Mouse (Mus musculus): ENCODE results near the gene Olfr133. TPM values are rescaled to one million over a fixed set of nuclear protein-coding genes. Genes with fewer than 3 reads are reported as not detected.
"Not testable (repeated sequence)": the region's sequence is repeated elsewhere in the genome, so short reads cannot be mapped to it uniquely, and the experiment has no call there.

Gene Olfr133
- polyA plus RNA-seq (2012; rRNA removed) (not detected in 2 replicates), polyA plus RNA-seq (2014; fragmentation: Nextera tagmentation; extraction: Ambion mirVana) (not detected in 2 replicates)

- H3K27ac ChIP-seq (replicated peaks; ENCODE audit: low read depth, low read length) = no peak within 1 kb of the TSS
- no peak within 1 kb of the TSS for H3K9ac ChIP-seq (ENCODE audit: low read depth, low read length, severe bottlenecking)
- no peak within 1 kb of the TSS for H3K4me2 ChIP-seq (replicated peaks; ENCODE audit: low read depth, low read length, severe bottlenecking)
- no peak for TF ChIP-seq POLR2A (IDR thresholded peaks at IDR 0.05; ENCODE audit: borderline replicate concordance, extremely low read depth, insufficient read depth, insufficient read length)
- H3K4me1 ChIP-seq (ENCODE audit: control insufficient read depth, insufficient read depth, low read length) = no peaks in the 10 kb centered on the region
- no peak within 1 kb of the TSS for H3K4me3 ChIP-seq (replicated peaks; ENCODE audit: low read length)
- WGBS = 78% methylated on average over 2 of the region's 2 CpGs
- DNase-seq (ENCODE audit: low spot score) (no peak), ATAC-seq (ENCODE audit: low FRiP score, low read depth) (no peak)
- H3K27me3 ChIP-seq (ENCODE audit: control insufficient read depth, insufficient read depth, low read length) = no peaks in the 10 kb centered on the region
- no peaks in the 10 kb centered on the region for H3K36me3 ChIP-seq (ENCODE audit: control insufficient read depth, insufficient read depth, low read length)
- no peaks in the 10 kb centered on the region for H3K9me3 ChIP-seq (ENCODE audit: control insufficient read depth, low read length)
These were observed at the start of gene Olfr133 for GRCm38 (mm10) chr17:38144981-38145380. TSS of gene Olfr133 (plus strand) at chr17:38145281.

DNA sequence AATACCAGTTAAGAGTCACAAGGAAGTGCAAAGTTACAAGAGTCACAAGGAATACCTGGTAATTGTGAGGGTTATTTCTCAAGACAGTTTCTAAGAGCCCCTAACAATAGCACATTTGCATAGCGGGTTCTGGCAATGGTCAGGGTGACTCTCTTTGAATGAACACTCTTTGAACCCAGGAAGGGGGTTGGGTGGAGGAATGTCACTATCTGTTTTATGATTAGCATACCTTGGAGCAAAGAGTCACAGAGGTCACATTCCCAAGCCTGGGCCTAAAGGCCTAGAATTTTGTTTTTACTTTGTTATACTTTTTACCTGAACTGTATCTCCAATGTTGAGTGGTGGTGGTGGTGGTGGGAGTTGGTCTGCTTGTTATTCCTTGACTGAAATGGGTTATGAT lies 20.9 kb upstream of the Olfr133 start:
- H3K36me3 ChIP-seq (ENCODE audit: control insufficient read depth, insufficient read depth, low read length); H3K4me2 ChIP-seq (replicated peaks; ENCODE audit: low read depth, low read length, severe bottlenecking); H3K27me3 ChIP-seq (ENCODE audit: control insufficient read depth, insufficient read depth, low read length); DNase-seq (ENCODE audit: low spot score); H3K4me3 ChIP-seq (replicated peaks; ENCODE audit: low read length); H3K9me3 ChIP-seq (ENCODE audit: control insufficient read depth, low read length); ATAC-seq (ENCODE audit: low FRiP score, low read depth); H3K9ac ChIP-seq (ENCODE audit: low read depth, low read length, severe bottlenecking); H3K27ac ChIP-seq (replicated peaks; ENCODE audit: low read depth, low read length); H3K4me1 ChIP-seq (ENCODE audit: control insufficient read depth, insufficient read depth, low read length): not testable (repeated sequence)
- WGBS = 63% methylated on average over 1 of the region's 1 CpGs

DNA sequence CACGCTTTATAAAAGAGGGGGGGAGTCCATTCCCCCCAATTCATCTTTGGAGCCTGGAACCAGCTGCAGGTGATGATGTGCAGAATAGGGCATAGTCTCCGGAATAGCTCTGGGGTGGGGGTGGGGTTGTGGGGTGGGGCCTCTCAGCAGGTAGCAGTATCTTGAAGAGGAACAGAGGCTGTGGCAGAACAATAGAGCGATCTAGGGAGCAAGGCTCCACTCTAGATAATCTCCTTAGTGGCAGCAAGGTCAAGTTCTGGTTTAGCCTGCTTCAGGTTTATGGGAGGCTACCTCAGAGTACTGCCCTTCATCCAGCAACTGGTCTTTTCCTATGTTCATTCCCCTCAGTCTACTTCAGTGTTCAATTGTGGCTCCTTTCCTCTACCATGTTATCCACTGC lies 19.7 kb upstream of the Olfr133 start:
- not testable (repeated sequence) for DNase-seq (ENCODE audit: low spot score); H3K27ac ChIP-seq (replicated peaks; ENCODE audit: low read depth, low read length); H3K9me3 ChIP-seq (ENCODE audit: control insufficient read depth, low read length); H3K4me2 ChIP-seq (replicated peaks; ENCODE audit: low read depth, low read length, severe bottlenecking); H3K4me1 ChIP-seq (ENCODE audit: control insufficient read depth, insufficient read depth, low read length); H3K9ac ChIP-seq (ENCODE audit: low read depth, low read length, severe bottlenecking); H3K27me3 ChIP-seq (ENCODE audit: control insufficient read depth, insufficient read depth, low read length); ATAC-seq (ENCODE audit: low FRiP score, low read depth); H3K36me3 ChIP-seq (ENCODE audit: control insufficient read depth, insufficient read depth, low read length); H3K4me3 ChIP-seq (replicated peaks; ENCODE audit: low read length)
- 67% methylated on average over 3 of the region's 3 CpGs for WGBS

DNA sequence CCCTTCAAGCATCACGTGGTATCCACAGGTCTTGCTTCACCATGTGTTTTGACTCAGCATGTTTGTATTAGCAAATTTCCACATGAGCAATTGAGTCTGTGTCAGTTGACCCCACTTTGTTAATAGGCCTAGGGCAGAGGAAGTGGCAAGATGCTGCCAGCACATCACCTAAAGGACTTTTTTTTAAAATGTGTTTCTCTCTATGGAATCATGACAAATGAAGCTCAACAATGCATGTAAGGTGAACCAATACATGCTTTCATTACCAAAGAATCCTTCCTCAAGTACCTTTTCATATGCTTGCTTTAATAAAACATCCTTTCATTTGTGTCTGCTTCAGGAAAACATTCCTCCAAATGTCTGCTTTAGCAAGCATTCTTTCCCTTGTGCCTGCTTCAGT lies 10.7 kb upstream of the Olfr133 start, which contains the start of gene Olfr132:
Gene Olfr132, minus strand, starts transcription at position 101 of the 400 bp plus-strand sequence.
- WGBS = 82% methylated on average over 1 of the region's 1 CpGs
- H3K9ac ChIP-seq (ENCODE audit: low read depth, low read length, severe bottlenecking) = no peak within 1 kb of the TSS
- no peaks in the 10 kb centered on the region for H3K36me3 ChIP-seq (ENCODE audit: control insufficient read depth, insufficient read depth, low read length)
- no peak within 1 kb of the TSS for H3K4me3 ChIP-seq (replicated peaks; ENCODE audit: low read length)
- H3K27ac ChIP-seq (replicated peaks; ENCODE audit: low read depth, low read length) = no peak within 1 kb of the TSS
- DNase-seq (ENCODE audit: low spot score) (no peak), ATAC-seq (ENCODE audit: low FRiP score, low read depth) (no peak)
- no peaks in the 10 kb centered on the region for H3K4me1 ChIP-seq (ENCODE audit: control insufficient read depth, insufficient read depth, low read length)
- H3K27me3 ChIP-seq (ENCODE audit: control insufficient read depth, insufficient read depth, low read length) = no peaks in the 10 kb centered on the region
- H3K4me2 ChIP-seq (replicated peaks; ENCODE audit: low read depth, low read length, severe bottlenecking) = no peak within 1 kb of the TSS
- no peak for TF ChIP-seq POLR2A (IDR thresholded peaks at IDR 0.05; ENCODE audit: borderline replicate concordance, extremely low read depth, insufficient read depth, insufficient read length)
- no peaks in the 10 kb centered on the region for H3K9me3 ChIP-seq (ENCODE audit: control insufficient read depth, low read length)

- H3K27ac ChIP-seq (replicated peaks; ENCODE audit: low read depth, low read length) = no peak within 1 kb of the TSS
- WGBS = 77% methylated on average over 3 of the region's 3 CpGs
- DNase-seq (ENCODE audit: low spot score) = no peak
- H3K9me3 ChIP-seq (ENCODE audit: control insufficient read depth, low read length) = no peaks in the 10 kb centered on the region
- no peaks in the 10 kb centered on the region for H3K4me1 ChIP-seq (ENCODE audit: control insufficient read depth, insufficient read depth, low read length)
- no peak for ATAC-seq (ENCODE audit: low FRiP score, low read depth)
- no peak for TF ChIP-seq POLR2A (IDR thresholded peaks at IDR 0.05; ENCODE audit: borderline replicate concordance, extremely low read depth, insufficient read depth, insufficient read length)
- no peak within 1 kb of the TSS for H3K9ac ChIP-seq (ENCODE audit: low read depth, low read length, severe bottlenecking)
- H3K27me3 ChIP-seq (ENCODE audit: control insufficient read depth, insufficient read depth, low read length) = no peaks in the 10 kb centered on the region
- H3K4me2 ChIP-seq (replicated peaks; ENCODE audit: low read depth, low read length, severe bottlenecking) = no peak within 1 kb of the TSS
- H3K36me3 ChIP-seq (ENCODE audit: control insufficient read depth, insufficient read depth, low read length) = no peaks in the 10 kb centered on the region
- H3K4me3 ChIP-seq (replicated peaks; ENCODE audit: low read length) = no peak within 1 kb of the TSS
These were observed 26.0 kb downstream of the Olfr133 start, which contains the start of gene Olfr134 for GRCm38 (mm10) chr17:38171088-38171487. TSS of gene Olfr134 (plus strand) at chr17:38171388.

Other genes with a start within 250 kb of the Olfr133 start
- not detected in 2 replicates for gene Olfr127, start 244.8 kb upstream of the Olfr133 start, polyA plus RNA-seq (2012; rRNA removed)
- gene Olfr127, start 244.8 kb upstream of the Olfr133 start, polyA plus RNA-seq (2014; fragmentation: Nextera tagmentation; extraction: Ambion mirVana) = not detected in 2 replicates
- gene Olfr128, start 224.7 kb upstream of the Olfr133 start, polyA plus RNA-seq (2012; rRNA removed) = not detected in 2 replicates
- not detected in 2 replicates for gene Olfr128, start 224.7 kb upstream of the Olfr133 start, polyA plus RNA-seq (2014; fragmentation: Nextera tagmentation; extraction: Ambion mirVana)
- not detected in 2 replicates for gene Olfr761, start 192.2 kb upstream of the Olfr133 start, polyA plus RNA-seq (2012; rRNA removed)
- gene Olfr761, start 192.2 kb upstream of the Olfr133 start, polyA plus RNA-seq (2014; fragmentation: Nextera tagmentation; extraction: Ambion mirVana) = not detected in 2 replicates
- gene Olfr129, start 85.2 kb upstream of the Olfr133 start, polyA plus RNA-seq (2012; rRNA removed) = not detected in 2 replicates
- gene Olfr129, start 85.2 kb upstream of the Olfr133 start, polyA plus RNA-seq (2014; fragmentation: Nextera tagmentation; extraction: Ambion mirVana) = not detected in 2 replicates
- gene Olfr130, start 81.4 kb upstream of the Olfr133 start, polyA plus RNA-seq (2012; rRNA removed) = not detected in 2 replicates
- gene Olfr130, start 81.4 kb upstream of the Olfr133 start, polyA plus RNA-seq (2014; fragmentation: Nextera tagmentation; extraction: Ambion mirVana) = not detected in 2 replicates
- gene Olfr131, start 56.6 kb upstream of the Olfr133 start, polyA plus RNA-seq (2012; rRNA removed) = not detected in 2 replicates
- gene Olfr131, start 56.6 kb upstream of the Olfr133 start, polyA plus RNA-seq (2014; fragmentation: Nextera tagmentation; extraction: Ambion mirVana) = not detected in 2 replicates
- not detected in 2 replicates for gene Olfr132, start 10.8 kb upstream of the Olfr133 start, polyA plus RNA-seq (2012; rRNA removed)
- not detected in 2 replicates for gene Olfr132, start 10.8 kb upstream of the Olfr133 start, polyA plus RNA-seq (2014; fragmentation: Nextera tagmentation; extraction: Ambion mirVana)
- not detected in 2 replicates for gene Olfr134, start 26.1 kb downstream of the Olfr133 start, polyA plus RNA-seq (2012; rRNA removed)
- not detected in 2 replicates for gene Olfr134, start 26.1 kb downstream of the Olfr133 start, polyA plus RNA-seq (2014; fragmentation: Nextera tagmentation; extraction: Ambion mirVana)
- not detected in 2 replicates for gene Olfr135, start 59.1 kb downstream of the Olfr133 start, polyA plus RNA-seq (2012; rRNA removed)
- not detected in 2 replicates for gene Olfr135, start 59.1 kb downstream of the Olfr133 start, polyA plus RNA-seq (2014; fragmentation: Nextera tagmentation; extraction: Ambion mirVana)
- not detected in 2 replicates for gene Olfr138, start 115.8 kb downstream of the Olfr133 start, polyA plus RNA-seq (2012; rRNA removed)
- not detected in 2 replicates for gene Olfr138, start 115.8 kb downstream of the Olfr133 start, polyA plus RNA-seq (2014; fragmentation: Nextera tagmentation; extraction: Ambion mirVana)
- not detected in 2 replicates for gene Olfr137, start 162.3 kb downstream of the Olfr133 start, polyA plus RNA-seq (2012; rRNA removed)
- gene Olfr137, start 162.3 kb downstream of the Olfr133 start, polyA plus RNA-seq (2014; fragmentation: Nextera tagmentation; extraction: Ambion mirVana) = not detected in 2 replicates
- gene Olfr136, start 184.6 kb downstream of the Olfr133 start, polyA plus RNA-seq (2012; rRNA removed) = not detected in 2 replicates
- not detected in 2 replicates for gene Olfr136, start 184.6 kb downstream of the Olfr133 start, polyA plus RNA-seq (2014; fragmentation: Nextera tagmentation; extraction: Ambion mirVana)